Mouse (Mus musculus): ENCODE measurements around the gene Gm765.

Gm765 gene

GRCm38 (mm10) chr6:98212225-98212624 lies 130.3 kb downstream of the Gm765 start:
- no peak for DNase-seq (ENCODE audit: low read depth)

- no peak for DNase-seq (ENCODE audit: low read depth)
Observed at GRCm38 (mm10) chr6:98210237-98210636, 132.3 kb downstream of the Gm765 start.

GRCm38 (mm10) chr6:98208051-98208450 lies 134.5 kb downstream of the Gm765 start:
- DNase-seq (ENCODE audit: low read depth) = no peak

DNA sequence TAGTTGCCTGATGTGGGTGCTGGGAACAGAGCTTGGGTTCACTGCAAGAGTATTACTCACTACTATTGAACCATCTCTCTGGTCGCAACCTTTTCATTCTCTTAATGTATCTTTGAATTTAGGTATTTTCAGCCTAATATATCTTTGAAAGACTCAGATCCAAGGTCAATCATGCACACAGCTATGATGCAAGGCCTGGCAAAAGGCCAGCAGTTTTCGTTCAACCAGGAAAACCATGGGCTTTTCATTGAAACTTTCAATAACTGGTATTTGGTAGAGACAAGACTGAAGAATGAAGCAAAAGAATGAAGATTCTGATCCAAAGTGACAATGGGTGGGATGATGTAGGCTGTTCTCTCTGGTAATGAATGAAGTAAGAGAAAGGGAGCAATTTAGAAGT lies 143.8 kb downstream of the Gm765 start:
- no peak for DNase-seq (ENCODE audit: low read depth)

DNA sequence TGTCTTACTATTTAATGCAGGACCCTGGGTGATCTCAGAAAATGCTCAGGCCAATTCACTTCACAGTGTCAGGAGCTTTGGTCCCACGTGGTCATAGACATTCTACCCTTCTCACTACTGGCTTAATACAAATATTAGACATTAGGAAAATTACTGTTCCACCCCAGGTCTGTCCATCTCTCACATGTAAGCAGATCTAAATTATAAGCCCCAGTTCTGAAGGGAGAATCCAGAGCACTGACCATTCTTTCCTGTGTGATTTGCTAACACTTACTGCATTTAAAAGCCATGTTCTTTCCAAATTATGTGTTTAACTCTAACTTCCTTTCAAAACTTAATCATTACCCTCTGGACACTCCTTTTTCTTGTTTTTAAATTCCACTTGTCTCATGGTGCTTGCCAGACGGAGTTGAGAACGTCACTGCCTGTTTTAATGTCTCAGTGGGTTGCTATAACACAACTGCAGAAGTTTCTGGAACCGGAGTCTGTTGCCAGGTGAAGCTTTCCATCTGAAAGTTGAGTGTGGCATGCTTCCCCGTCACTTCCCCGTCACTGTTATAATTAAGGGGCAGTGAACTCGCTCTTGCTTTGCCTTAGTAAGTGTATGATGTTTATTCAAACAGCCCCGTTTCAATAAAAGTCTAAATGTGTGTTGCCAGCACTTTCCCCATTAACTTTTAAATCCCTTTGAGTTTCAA lies 151.7 kb downstream of the Gm765 start:
- no peak for DNase-seq (ENCODE audit: low read depth)
